Mouse (Mus musculus): ENCODE measurements around the gene Isx.

The Isx gene

DNA sequence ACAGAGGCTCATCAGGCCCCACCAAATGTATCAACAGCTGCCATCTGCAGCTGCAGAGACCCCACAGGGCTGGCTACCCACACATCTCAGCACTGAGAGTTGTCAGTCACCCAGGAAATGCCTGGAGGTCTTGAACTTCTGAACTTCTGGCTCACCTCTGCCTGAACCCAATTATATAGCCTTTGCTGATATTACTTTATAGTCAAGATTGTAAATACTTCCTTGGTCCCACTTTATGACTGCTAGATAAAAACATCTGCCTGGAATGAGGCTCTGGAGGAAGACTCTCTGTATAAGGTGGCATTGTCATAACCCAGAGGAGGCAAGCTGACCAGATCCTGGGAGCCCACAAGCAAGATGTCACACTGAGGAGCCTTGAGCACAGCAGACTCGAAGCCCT is 28.8 kb downstream of the Isx start:
- no peak for DNase-seq

DNA sequence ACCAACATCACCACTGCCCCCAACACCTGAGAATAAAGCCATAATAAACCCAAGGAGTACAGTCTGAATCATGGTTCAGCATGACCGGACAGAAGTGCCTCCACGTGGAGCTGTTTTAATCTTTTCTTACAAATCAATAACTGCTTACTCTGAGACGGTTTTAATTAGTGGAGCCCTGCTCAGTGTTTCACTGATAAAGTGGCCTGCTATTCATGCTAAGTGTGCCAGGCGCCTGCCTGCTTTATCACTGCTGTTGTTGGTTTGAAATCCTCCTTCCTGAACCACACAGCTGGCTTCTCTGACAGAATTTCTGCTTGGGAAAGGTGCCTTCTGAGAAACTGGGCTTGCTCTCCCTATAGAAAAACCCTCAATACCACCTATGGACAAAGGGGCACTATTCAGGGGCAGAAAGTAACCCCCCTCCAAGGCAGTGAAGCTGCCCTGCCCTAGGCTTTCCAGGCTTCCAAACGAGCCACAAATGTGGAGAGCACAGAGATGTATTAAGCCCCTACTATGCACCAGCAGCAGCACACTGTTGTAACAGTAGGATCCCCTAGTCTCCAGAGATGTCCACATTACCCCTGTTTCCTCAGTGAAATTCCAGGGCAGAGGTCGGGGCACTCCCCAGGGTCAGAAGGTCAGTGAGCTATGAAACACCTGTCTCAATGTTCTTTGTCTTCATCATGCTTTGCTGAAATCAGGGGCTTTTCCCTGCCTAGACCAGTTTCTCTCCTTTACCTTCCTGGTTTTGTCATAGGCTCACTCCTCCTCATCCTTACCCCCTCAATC is 30.3 kb downstream of the Isx start:
- no peak for DNase-seq

DNA sequence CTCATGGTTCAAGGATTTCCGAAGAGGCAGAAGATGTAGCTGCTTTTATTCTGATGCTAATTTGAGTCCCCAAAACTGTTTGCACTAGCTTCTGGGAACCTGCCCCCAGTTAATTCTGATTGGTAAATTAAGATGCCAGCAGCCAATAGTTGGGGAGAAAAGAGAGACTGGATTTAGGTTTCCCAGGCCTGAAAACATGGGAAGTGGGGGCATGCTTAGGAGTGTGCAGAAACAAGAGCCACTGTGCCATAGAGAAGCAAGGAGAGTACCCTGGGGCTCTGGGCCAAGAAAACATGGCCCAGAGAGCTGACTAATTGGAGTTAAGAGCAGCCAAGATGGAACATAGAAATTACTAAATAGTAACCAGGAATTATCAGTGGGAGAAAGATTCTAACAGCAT is 33.4 kb downstream of the Isx start:
- no peak for DNase-seq

DNA sequence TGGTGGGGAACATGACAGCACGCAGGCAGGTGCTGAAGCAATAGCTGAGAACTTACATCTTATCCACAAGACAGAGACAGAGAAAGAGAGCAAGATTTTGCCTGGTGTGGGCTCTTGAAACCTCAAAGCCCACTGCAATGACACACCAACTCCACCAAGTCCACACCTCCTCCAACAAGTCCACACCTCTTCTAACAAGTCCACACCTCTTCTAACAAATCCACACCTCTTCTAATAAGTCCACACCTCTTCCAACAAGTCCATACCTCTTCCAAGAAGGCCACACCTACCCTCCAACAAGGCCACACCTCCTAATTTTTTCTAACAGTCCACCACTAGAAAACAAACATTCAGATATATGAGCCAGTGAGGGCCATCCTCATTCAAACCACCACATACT is 37.7 kb downstream of the Isx start:
- DNase-seq = no peak

DNA sequence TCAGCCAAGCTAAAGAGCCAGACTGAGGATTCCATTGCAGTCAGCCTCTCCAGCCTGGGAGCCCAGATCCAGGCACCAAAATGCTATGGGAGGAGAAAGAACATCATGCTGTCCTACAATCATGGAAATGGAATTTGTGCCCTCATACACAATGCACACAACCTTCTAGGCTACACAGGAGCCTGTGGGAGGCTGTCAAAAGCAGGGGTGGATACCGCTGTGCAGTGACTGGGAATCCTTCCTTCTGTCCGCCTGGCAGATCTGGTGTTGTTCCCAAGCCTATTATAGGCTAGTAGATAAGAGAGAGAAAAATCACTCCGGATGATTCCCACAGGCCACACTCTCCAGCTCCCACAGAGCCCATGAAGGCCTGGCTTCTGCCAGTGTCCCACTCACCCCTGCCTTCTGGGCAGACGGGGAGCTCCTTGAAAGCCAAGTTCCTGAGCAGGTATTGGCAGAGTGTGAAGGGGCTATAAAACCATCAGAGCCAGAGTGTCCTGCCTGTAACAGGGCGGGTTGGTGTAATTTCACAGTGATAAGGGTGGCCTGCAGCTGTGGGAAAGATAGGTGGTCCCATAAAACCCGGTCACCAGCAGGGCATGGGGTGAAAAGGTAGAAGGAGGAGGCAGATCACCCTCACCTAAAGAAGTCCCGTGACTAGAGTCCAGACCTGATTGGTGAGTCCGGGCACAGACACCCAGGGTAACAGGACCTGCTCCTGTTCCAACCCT is 47.9 kb downstream of the Isx start:
- no peak for DNase-seq

DNA sequence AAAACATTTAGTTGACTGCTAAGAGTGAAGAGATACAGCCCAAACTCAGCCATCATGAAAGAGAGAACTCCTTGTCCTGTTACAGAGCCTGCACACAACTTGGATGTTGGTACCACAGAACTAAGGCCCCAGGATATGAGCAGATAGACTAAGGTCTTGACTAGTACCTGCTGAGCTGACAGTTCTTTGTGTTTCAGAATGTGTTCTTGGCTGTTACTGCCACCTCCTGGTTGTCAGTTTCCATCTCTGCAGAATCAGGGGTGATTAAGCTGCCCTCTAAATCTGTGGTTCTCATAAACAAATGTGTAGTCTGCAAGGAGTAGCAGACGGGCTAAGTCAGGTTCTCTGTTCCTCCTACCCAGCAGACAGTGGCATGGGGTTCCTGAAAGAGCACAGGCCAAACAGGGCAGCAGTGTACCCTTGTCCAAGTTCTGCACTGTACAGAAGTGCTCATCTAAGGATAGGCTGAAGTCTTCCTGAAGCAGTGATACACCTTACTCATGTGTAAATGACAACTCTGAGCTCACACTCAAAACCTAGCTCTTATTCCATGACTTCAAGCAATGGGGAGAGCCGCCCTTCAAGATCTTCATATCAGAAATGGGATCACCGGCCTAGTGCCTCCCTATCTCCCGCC is 49.0 kb downstream of the Isx start:
- DNase-seq = no peak

DNA sequence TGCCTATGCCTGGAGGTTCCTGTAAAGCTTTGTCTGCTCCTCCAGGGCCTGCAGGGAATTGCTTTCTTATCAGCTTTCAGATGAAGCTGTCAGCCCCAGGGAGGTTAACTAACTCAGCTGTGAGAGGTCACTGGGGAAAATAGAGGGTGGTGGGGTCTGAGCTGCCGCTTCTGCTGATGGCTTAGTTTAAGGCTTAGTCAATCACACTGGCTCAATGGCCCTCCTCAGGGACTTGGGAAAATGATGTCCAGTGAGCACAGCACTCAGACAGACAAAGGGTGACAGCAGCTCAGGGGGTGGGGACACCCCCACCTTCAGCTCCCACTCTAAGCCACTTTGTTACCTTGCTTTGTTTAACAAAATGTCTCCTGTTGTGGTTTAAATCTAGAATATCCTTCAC is 55.0 kb downstream of the Isx start:
- no peak for DNase-seq

DNA sequence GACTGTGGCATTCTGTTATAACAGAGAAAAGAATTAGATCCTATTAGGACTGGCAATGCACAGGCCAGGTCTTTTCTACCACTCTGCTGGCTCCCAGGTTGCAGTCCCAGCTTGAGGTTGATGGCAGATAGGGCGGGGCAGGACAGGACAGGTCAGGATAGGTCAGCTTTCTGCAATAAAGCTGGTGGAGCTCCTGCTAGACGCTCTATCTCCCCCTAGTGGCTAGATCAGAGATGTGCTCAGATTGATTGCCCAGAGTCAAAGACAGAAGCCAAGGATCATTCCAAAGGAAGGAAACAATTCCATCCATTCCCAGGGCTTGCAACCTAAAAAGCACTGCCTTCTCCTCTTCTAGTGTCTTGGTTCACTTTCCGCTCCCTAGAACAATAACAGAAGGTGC is 57.8 kb downstream of the Isx start:
- no peak for DNase-seq

DNA sequence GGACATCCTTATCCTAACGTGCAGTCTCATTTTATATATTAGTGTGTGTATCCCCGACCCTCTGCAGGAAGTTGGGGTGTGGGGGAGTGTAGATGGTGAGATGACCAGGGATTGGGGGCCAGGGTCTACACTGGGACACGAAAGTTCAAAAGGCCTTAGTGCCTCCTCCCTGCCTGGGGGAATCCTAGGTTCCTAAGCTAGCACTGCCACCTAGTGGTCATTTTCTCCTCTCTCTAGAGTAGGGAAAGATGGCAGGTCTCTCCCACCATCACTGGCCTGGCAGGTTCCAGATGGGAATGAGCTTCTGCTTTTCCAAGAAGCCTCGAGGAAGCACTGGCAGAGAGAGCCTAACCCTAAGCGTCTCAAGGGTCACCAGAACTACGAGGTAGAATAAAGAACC is 62.3 kb downstream of the Isx start:
- DNase-seq = no peak

DNA sequence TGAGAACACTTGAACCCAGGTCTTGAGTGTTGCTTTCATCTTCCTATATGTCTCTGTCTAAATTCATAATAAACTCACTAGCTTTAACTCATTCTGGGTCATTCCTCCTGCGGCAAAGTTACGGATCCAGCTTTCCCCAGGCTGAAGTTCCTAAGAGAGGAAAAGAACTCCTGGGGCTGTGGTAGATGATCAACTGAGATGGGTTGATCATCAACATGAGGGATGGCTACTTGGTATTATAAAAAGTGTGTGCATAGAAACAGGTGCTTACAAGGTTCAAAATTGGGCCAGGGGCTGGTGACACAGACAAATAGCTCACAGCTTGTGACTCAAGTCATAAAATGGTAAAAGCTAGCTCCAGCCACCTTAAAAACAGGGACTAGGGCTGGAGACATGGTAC is 63.7 kb downstream of the Isx start:
- DNase-seq = no peak

DNA sequence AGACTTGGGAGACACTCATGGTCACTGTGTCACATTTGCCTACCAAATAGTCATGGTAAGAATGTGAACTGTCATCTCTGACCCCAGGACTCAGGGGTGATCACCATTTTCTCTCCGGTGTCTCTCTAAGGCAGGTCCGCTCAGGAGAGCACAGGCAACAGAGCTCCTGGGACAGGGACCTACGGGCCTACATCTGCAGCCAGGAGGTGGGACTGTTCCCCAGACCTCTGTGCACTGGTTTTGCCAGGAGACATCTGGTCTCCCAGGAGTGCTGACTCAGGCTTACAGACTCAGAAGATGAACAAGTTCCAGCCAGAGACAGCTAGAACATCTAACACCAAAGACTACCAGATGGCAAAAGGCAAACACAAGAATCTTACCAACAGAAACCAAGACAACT is 69.1 kb downstream of the Isx start:
- no peak for DNase-seq

Measured in thymus, adult 18-20 months (tissue).